Mouse (Mus musculus) kidney, adult 2 months (tissue): ENCODE results near the gene Katnal1. TPM values are rescaled to one million over a fixed set of nuclear protein-coding genes. Genes with fewer than 3 reads are reported as not detected.

Source experiments
- DNase-seq: peaks from one replicate; pipeline ENCODE4 v3.0.0; 2021
- H3K27ac ChIP-seq: fragments of 200-500 bp; 2 replicates; pipeline ENCODE4 v1.5.1; 2012; ENCODE audit warnings: low read depth, low read length, control low read depth, inconsistent platforms; ENCODE audit not compliant: insufficient read depth
- H3K27me3 ChIP-seq: fragments of 200-500 bp; replicated peaks from 2 replicates; pipeline ENCODE4 v1.6.1; 2012; ENCODE audit warnings: mild to moderate bottlenecking, moderate library complexity, low read length, inconsistent platforms; ENCODE audit not compliant: control insufficient read depth, insufficient read depth
- H3K36me3 ChIP-seq: fragments of 200-500 bp; 2 replicates; pipeline ENCODE4 v1.6.1; 2012; ENCODE audit warnings: mild to moderate bottlenecking, moderate library complexity, low read length, inconsistent platforms; ENCODE audit not compliant: control insufficient read depth, insufficient read depth
- H3K4me1 ChIP-seq: fragments of 200-500 bp; 2 replicates; pipeline ENCODE4 v1.6.1; 2011; ENCODE audit warnings: low read length; ENCODE audit not compliant: control insufficient read depth, insufficient read depth
- H3K4me3 ChIP-seq: fragments of 200-500 bp; 2 replicates; pipeline ENCODE4 v1.5.1; 2011; ENCODE audit warnings: mild to moderate bottlenecking, low read depth, low read length, control low read depth; ENCODE audit not compliant: insufficient read depth
- CTCF ChIP-seq: fragments of 200-500 bp; conservative IDR thresholded peaks from 2 replicates; pipeline ENCODE4 v1.5.1; 2011; ENCODE audit warnings: low read depth, mild to moderate bottlenecking, control low read depth, low read length, moderate library complexity, mixed read lengths; ENCODE audit not compliant: insufficient read depth, insufficient read length
- POLR2A ChIP-seq: fragments of 200-500 bp; IDR thresholded peaks from one replicate; pipeline ENCODE4 v1.6.1; 2011; ENCODE audit warnings: low read depth, low read length, control low read depth
- WGBS: fragments of 180-500 bp; shearing (Covaris S2); methylation state at CpG from one replicate; pipeline ENCODE4 v1.1.7; 2018; 5-methylcytosine and 5-hydroxymethylcytosine counted together
- polyA plus RNA-seq: library from polyadenylated mRNA; depleted of rRNA; stranded (reverse); fragments of >200 nt; gene quantifications from 2 replicates; pipeline ENCODE4 v1.2.3, GENCODE M21; 2012

The Katnal1 gene
- polyA plus RNA-seq, 1 experiment: 6.6 TPM

DNA sequence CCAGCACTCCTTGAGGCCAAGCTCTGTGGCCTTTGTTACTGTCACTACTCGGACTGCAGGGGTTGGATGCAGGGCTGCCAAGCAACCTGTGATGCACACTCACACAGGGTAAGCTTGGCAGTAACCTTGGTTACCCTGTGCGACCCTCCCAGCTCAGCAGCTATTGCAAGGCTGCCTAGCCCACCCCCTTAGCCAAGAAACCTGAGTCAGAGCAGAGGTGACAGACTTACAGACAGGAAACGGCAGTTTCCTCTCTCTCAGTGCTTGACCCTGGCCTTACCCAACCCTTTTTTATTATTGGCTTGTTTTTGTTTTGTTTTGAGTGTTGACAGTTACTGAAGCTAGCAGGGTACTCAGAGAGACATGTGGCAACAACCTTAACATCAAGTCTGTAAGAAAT, 16.9 kb downstream of the Katnal1 start:
- WGBS: 46% methylated on average over 3 of the region's 3 CpGs
- H3K27me3 ChIP-seq: no peaks in the 10 kb centered on the region
- DNase-seq: no peak
- no peak for TF ChIP-seq CTCF
- no peak for TF ChIP-seq POLR2A
- no peak overlapping the region for H3K27ac ChIP-seq
- H3K4me3 ChIP-seq: no peak overlapping the region
- H3K4me1 ChIP-seq: peaks cover 5% of the 10 kb centered on the region
- peaks cover 2% of the 10 kb centered on the region for H3K36me3 ChIP-seq

- Histone ChIP-seq H3K27ac (no peak overlapping the region), H3K27me3 (no peaks in the 10 kb centered on the region), H3K4me3 (no peak overlapping the region), H3K4me1 (peaks cover 5% of the 10 kb centered on the region), H3K36me3 (no peaks in the 10 kb centered on the region)
- TF ChIP-seq POLR2A (no peak), CTCF (no peak)
- DNase-seq: no peak
- WGBS: 75% methylated on average over 4 of the region's 4 CpGs
Measured at GRCm38 (mm10) chr5:148910066-148910465, 19.1 kb downstream of the Katnal1 start.

- WGBS: 32% methylated on average over 6 of the region's 6 CpGs
- TF ChIP-seq CTCF (peak; percentile 70; the same call in 1 of the 2 replicates), POLR2A (no peak)
- 0 out of 2 replicates have a peak overlapping the region, but pooled peaks have one; percentile 7 for H3K27ac ChIP-seq
- DNase-seq: peak; percentile 77
- H3K27me3 ChIP-seq: no peaks in the 10 kb centered on the region
- H3K4me3 ChIP-seq: no peak overlapping the region
- H3K36me3 ChIP-seq: no peaks in the 10 kb centered on the region
- peaks cover 5% of the 10 kb centered on the region for H3K4me1 ChIP-seq
Measured at GRCm38 (mm10) chr5:148909402-148909801, 19.7 kb downstream of the Katnal1 start.

DNA sequence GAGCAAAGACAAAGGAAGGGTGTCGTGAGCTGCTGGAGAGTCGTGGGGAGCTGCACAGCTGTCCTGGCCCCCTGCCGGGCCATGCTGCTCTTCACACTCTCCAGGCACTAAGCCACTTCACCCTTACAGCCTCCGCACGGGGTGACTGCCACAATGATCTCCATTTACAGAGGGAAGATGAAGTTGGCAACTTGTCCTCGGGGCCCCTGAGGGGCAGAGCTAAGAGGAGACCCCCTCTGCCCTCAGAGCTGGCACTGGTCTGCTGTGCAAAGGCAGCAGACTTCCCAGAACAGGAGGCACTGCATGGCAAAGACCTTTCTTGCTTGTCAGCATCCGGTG, 20.1 kb downstream of the Katnal1 start:
- DNase-seq: no peak
- Histone ChIP-seq H3K27ac (0 out of 2 replicates have a peak overlapping the region, but pooled peaks have one; percentile 7), H3K36me3 (no peaks in the 10 kb centered on the region), H3K4me1 (peaks cover 5% of the 10 kb centered on the region), H3K27me3 (no peaks in the 10 kb centered on the region), H3K4me3 (no peak overlapping the region)
- no peak for TF ChIP-seq CTCF
- TF ChIP-seq POLR2A: no peak
- WGBS: 55% methylated on average over 7 of the region's 7 CpGs

DNA sequence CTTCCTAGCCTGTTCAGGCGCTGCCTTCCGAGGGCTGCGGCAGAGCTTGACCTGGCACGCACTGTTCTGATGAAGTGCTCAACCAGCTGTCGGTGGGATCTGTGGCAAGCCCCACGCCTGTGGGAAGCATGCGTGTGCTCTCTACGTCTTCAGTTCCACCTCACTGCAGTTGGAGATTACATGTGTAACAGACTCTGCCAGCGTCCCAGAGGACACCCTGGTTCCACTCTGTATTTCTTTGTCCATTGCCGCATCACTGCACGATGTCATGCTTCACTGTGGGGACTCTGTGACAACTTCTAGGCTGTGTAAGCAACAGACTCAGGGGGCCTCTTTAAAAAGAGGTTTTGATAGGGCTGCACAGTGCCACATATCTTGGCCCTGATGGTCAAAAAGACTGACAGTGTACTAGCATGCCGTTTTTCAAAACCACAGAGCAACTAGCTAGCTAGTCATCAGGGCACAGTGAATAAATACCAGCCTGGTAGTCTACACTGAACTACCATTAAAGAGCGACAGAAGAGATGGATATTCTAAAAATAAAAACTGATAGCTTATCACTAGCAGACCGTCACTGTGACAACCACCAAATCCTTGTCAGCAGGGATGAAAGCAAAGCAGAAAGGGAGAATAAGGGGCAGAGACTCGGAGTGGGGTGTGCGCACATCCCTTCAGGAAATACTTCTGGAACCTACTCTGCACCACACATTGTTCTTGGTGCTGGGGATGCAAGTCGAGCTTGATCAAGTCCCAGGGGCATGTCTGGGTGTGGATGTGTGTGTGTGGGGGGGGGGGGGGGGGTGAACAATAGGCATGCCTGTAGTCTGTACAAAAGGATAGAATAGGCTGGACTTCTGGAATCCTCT, 20.7 kb downstream of the Katnal1 start:
- Histone ChIP-seq H3K36me3 (no peaks in the 10 kb centered on the region), H3K4me3 (no peak overlapping the region), H3K4me1 (peaks cover 5% of the 10 kb centered on the region), H3K27me3 (no peaks in the 10 kb centered on the region), H3K27ac (no peak overlapping the region)
- no peak for DNase-seq
- no peak for TF ChIP-seq CTCF
- TF ChIP-seq POLR2A: no peak
- WGBS: 75% methylated on average over 17 of the region's 17 CpGs

- Histone ChIP-seq H3K36me3 (no peaks in the 10 kb centered on the region), H3K4me1 (peaks cover 5% of the 10 kb centered on the region), H3K4me3 (no peak overlapping the region), H3K27ac (no peak overlapping the region), H3K27me3 (no peaks in the 10 kb centered on the region)
- WGBS: 79% methylated on average over 4 of the region's 4 CpGs
- TF ChIP-seq CTCF: no peak
- TF ChIP-seq POLR2A: no peak
- no peak for DNase-seq
Measured at GRCm38 (mm10) chr5:148906305-148906704, 22.8 kb downstream of the Katnal1 start.

DNA sequence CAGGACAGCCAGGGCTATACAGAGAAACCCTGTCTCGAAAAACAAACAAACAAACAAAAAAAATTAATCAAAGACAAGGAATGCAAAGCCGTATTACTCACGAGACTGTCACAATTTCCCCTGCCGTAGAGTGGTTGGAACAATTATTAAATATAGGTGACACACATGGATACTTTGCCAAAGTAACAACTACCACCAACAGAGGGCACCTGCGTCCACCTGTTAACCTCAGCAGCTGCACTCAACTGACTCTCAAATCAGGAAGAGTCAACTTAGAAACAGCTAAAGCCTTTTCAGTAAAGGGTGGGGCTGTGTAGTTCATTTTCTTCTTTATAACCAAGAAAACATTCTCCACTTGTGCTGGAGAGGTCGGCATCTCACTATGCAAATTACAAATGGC, 24.3 kb downstream of the Katnal1 start:
- DNase-seq: peak; percentile 79
- no peaks in the 10 kb centered on the region for H3K36me3 ChIP-seq
- TF ChIP-seq POLR2A: no peak
- TF ChIP-seq CTCF: peak; percentile 79
- no peak overlapping the region for H3K27ac ChIP-seq
- WGBS: 46% methylated on average over 6 of the region's 6 CpGs
- no peaks in the 10 kb centered on the region for H3K27me3 ChIP-seq
- peaks cover 5% of the 10 kb centered on the region for H3K4me1 ChIP-seq
- no peak overlapping the region for H3K4me3 ChIP-seq
